Mouse (Mus musculus) kidney, adult 2 months (tissue): ENCODE results near the gene Primpol.

ENCODE experiments used
- CTCF ChIP-seq: fragments of 200-500 bp; conservative IDR thresholded peaks from 2 replicates; pipeline ENCODE4 v1.5.1; 2011; ENCODE audit warnings: low read depth, mild to moderate bottlenecking, control low read depth, low read length, moderate library complexity, mixed read lengths; ENCODE audit not compliant: insufficient read depth, insufficient read length
- POLR2A ChIP-seq: fragments of 200-500 bp; IDR thresholded peaks from one replicate; pipeline ENCODE4 v1.6.1; 2011; ENCODE audit warnings: low read depth, low read length, control low read depth

GRCm38 (mm10) chr8:46588663-46589062 lies 28.3 kb downstream of the Primpol start:
- TF ChIP-seq POLR2A (no peak), CTCF (no peak)
